ENCODE assay signal across 8 mouse cellular contexts in genomic region chr7:99534501-99534900, GRCm38 (mm10). TPM values are rescaled to one million over a fixed set of nuclear protein-coding genes. Genes with fewer than 3 reads are reported as not detected.
DNase-seq lines count a peak whose midpoint lies in the region; ATAC-seq and TF ChIP-seq lines count a peak whose summit lies in the region.

No protein-coding gene starts in this region.

- peaks cover 41% of the 10 kb centered on the region for H3K4me1 ChIP-seq in heart, embryonic 11.5 days (ENCODE audit: control insufficient read depth, insufficient read depth, low read length)
- peaks cover 9% of the 10 kb centered on the region for H3K4me1 ChIP-seq in ES-Bruce4 (ENCODE audit: control insufficient read depth, insufficient read depth, low read length)
- H3K4me1 ChIP-seq in forebrain, embryonic 16.5 days (replicated peaks; ENCODE audit: control insufficient read depth, insufficient read depth, low read length) = peaks cover 45% of the 10 kb centered on the region
- H3K4me1 ChIP-seq in liver, embryonic 16.5 days (ENCODE audit: control insufficient read depth, low read depth, low read length) = peaks cover 81% of the 10 kb centered on the region

- H3K36me3 ChIP-seq in heart, embryonic 11.5 days (ENCODE audit: control insufficient read depth, insufficient read depth, low read length) = no peaks in the 10 kb centered on the region
- no peaks in the 10 kb centered on the region for H3K36me3 ChIP-seq in ES-Bruce4 (ENCODE audit: control insufficient read depth, insufficient read depth, low read length, poor library complexity, severe bottlenecking)
- H3K36me3 ChIP-seq in forebrain, embryonic 16.5 days (ENCODE audit: control insufficient read depth, insufficient read depth) = no peaks in the 10 kb centered on the region
- no peaks in the 10 kb centered on the region for H3K36me3 ChIP-seq in liver, embryonic 16.5 days (ENCODE audit: control insufficient read depth, insufficient read depth)

- 47% methylated on average over 5 of the region's 5 CpGs for WGBS in heart, embryonic 11.5 days (ENCODE audit: insufficient replicate concordance)
- 38% methylated on average over 5 of the region's 5 CpGs for WGBS in forebrain, embryonic 16.5 days
- WGBS in liver, embryonic 16.5 days (ENCODE audit: insufficient replicate concordance) = 47% methylated on average over 5 of the region's 5 CpGs

- peak overlapping the region; percentile 89; the same call in 1 of the 2 replicates for H3K9ac ChIP-seq in heart, embryonic 11.5 days (ENCODE audit: low read depth, low read length)
- H3K9ac ChIP-seq in ES-Bruce4 (ENCODE audit: low read depth, poor library complexity, severe bottlenecking) = no peak overlapping the region
- peak overlapping the region; percentile 97 for H3K9ac ChIP-seq in forebrain, embryonic 16.5 days (replicated peaks; ENCODE audit: low read depth, low read length)
- H3K9ac ChIP-seq in liver, embryonic 16.5 days (ENCODE audit: low read depth, low read length) = peak overlapping the region; percentile 35; the same call in 1 of the 2 replicates

- H3K4me3 ChIP-seq in heart, embryonic 11.5 days (ENCODE audit: low read depth, low read length) = peak overlapping the region; percentile 73; the same call in 1 of the 2 replicates
- peak overlapping the region; percentile 16 for H3K4me3 ChIP-seq in ES-Bruce4 (ENCODE audit: low read depth, low read length)
- H3K4me3 ChIP-seq in forebrain, embryonic 16.5 days (replicated peaks; ENCODE audit: low read length) = peak overlapping the region; percentile 87
- peak overlapping the region; percentile 86; the same call in 1 of the 2 replicates for H3K4me3 ChIP-seq in liver, embryonic 16.5 days (ENCODE audit: low read depth, low read length)

- no peak for TF ChIP-seq EP300 in ES-Bruce4 (IDR thresholded peaks at IDR 0.05; ENCODE audit: insufficient read depth, low read depth, low read length)

- peak overlapping the region; percentile 93 for H3K4me2 ChIP-seq in heart, embryonic 11.5 days
- H3K4me2 ChIP-seq in forebrain, embryonic 16.5 days (ENCODE audit: low read length) = peak overlapping the region; percentile 80
- peak overlapping the region; percentile 97 for H3K4me2 ChIP-seq in liver, embryonic 16.5 days (ENCODE audit: low read depth, low read length)

- no peaks in the 10 kb centered on the region for H3K27me3 ChIP-seq in heart, embryonic 11.5 days (ENCODE audit: control insufficient read depth, insufficient read depth, low read length)
- no peaks in the 10 kb centered on the region for H3K27me3 ChIP-seq in ES-Bruce4 (ENCODE audit: control insufficient read depth, insufficient read depth, low read length, poor library complexity, severe bottlenecking)
- no peaks in the 10 kb centered on the region for H3K27me3 ChIP-seq in forebrain, embryonic 16.5 days (replicated peaks; ENCODE audit: control insufficient read depth, insufficient read depth, low read length)
- no peaks in the 10 kb centered on the region for H3K27me3 ChIP-seq in liver, embryonic 16.5 days (ENCODE audit: control insufficient read depth, insufficient read depth, low read depth, low read length)

- no peak for ATAC-seq in heart, embryonic 11.5 days (replicated peaks; ENCODE audit: insufficient number of reproducible peaks, low FRiP score, low TSS enrichment)
- ATAC-seq in forebrain, embryonic 16.5 days = no peak; the same call in 1 of the 2 replicates
- ATAC-seq in liver, embryonic 16.5 days (ENCODE audit: low read depth) = no peak
- ATAC-seq in erythroid progenitor cell, adult 5-6 weeks (replicated peaks; ENCODE audit: low FRiP score, poor library complexity, severe bottlenecking) = no peak
- no peak for ATAC-seq in activated CD4-positive, CD25-positive, alpha-beta regulatory T cell, adult 4 months

- no peak for TF ChIP-seq POLR2A in ES-Bruce4 (IDR thresholded peaks at IDR 0.05; ENCODE audit: insufficient read depth, low read length)

- no peak for TF ChIP-seq CTCF in ES-Bruce4 (IDR thresholded peaks at IDR 0.05; ENCODE audit: low read depth, low read length)

- no peak for DNase-seq in heart, adult 18-20 months
- DNase-seq in adrenal gland, adult (ENCODE audit: inconsistent age in 2 of 2, low spot score in 1 of 2) = no peak

- H3K27ac ChIP-seq in heart, embryonic 11.5 days (ENCODE audit: low read depth, low read length) = peak overlapping the region; percentile 94
- no peak overlapping the region for H3K27ac ChIP-seq in ES-Bruce4 (ENCODE audit: insufficient read depth, low read length)
- peak overlapping the region; percentile 90 for H3K27ac ChIP-seq in forebrain, embryonic 16.5 days (ENCODE audit: low read length)
- peak overlapping the region; percentile 91 for H3K27ac ChIP-seq in liver, embryonic 16.5 days (ENCODE audit: low read length)

- H3K9me3 ChIP-seq in heart, embryonic 11.5 days (replicated peaks; ENCODE audit: control insufficient read depth, low read length) = no peaks in the 10 kb centered on the region
- no peaks in the 10 kb centered on the region for H3K9me3 ChIP-seq in ES-Bruce4 (replicated peaks; ENCODE audit: control insufficient read depth, insufficient read depth, low read length, poor library complexity, severe bottlenecking)
- no peaks in the 10 kb centered on the region for H3K9me3 ChIP-seq in forebrain, embryonic 16.5 days (ENCODE audit: control insufficient read depth, low read length)
- no peaks in the 10 kb centered on the region for H3K9me3 ChIP-seq in liver, embryonic 16.5 days (replicated peaks; ENCODE audit: control insufficient read depth, low read length)

RNA-seq across cellular contexts. Expression of gene Arrb1, which starts 0.8 kb away (rescaled TPM):
- 4.9 and 5.3 TPM in 2 replicates for polyA plus RNA-seq in heart, embryonic 11.5 days (2014; fragmentation: Nextera tagmentation; extraction: Ambion mirVana)
- 10 to 100 TPM; 23.3 to 23.7 TPM for total RNA-seq in heart, adult 18-20 months (2021)
- 28.9 and 31.7 TPM in 2 replicates for polyA plus RNA-seq in ES-Bruce4 (2011; ENCODE audit: insufficient read depth, insufficient read length, low read depth, missing spikeins)
- polyA plus RNA-seq in forebrain, embryonic 16.5 days (2015; fragmentation: Nextera tagmentation; extraction: Ambion mirVana) = 16.3 and 18.1 TPM in 2 replicates
- 92.8 and 95.7 TPM in 2 replicates for polyA plus RNA-seq in liver, embryonic 16.5 days (2015; fragmentation: Nextera tagmentation; extraction: Ambion mirVana)
- total RNA-seq in erythroid progenitor cell, adult 5-6 weeks (2015; ENCODE audit: low replicate concordance) = 184 TPM in 2 replicates
- total RNA-seq in erythroid progenitor cell, adult 5-6 weeks (2017; ENCODE audit: low replicate concordance) = 538 and 553 TPM in 2 replicates
- polyA plus RNA-seq in activated CD4-positive, CD25-positive, alpha-beta regulatory T cell, adult 4 months (2017; shearing (Covaris generic)) = 10 to 100 TPM in 1 of 2 experiments, 1 to 10 TPM in 1; 8.3 to 12.0 TPM

RNA-seq across cellular contexts. Expression of gene Rps3, which starts 51.0 kb away (rescaled TPM):
- polyA plus RNA-seq in heart, embryonic 11.5 days (2014; fragmentation: Nextera tagmentation; extraction: Ambion mirVana) = 591 and 608 TPM in 2 replicates
- 100 to 1,000 TPM; 359 to 372 TPM for total RNA-seq in heart, adult 18-20 months (2021)
- 2,316 and 2,405 TPM in 2 replicates for polyA plus RNA-seq in ES-Bruce4 (2011; ENCODE audit: insufficient read depth, insufficient read length, low read depth, missing spikeins)
- 503 and 525 TPM in 2 replicates for polyA plus RNA-seq in forebrain, embryonic 16.5 days (2015; fragmentation: Nextera tagmentation; extraction: Ambion mirVana)
- polyA plus RNA-seq in liver, embryonic 16.5 days (2015; fragmentation: Nextera tagmentation; extraction: Ambion mirVana) = 400 and 448 TPM in 2 replicates
- total RNA-seq in erythroid progenitor cell, adult 5-6 weeks (2015; ENCODE audit: low replicate concordance) = 386 and 406 TPM in 2 replicates
- 293 and 564 TPM in 2 replicates for total RNA-seq in erythroid progenitor cell, adult 5-6 weeks (2017; ENCODE audit: low replicate concordance)
- 1,000 to 10,000 TPM; 2,602 to 3,921 TPM for polyA plus RNA-seq in activated CD4-positive, CD25-positive, alpha-beta regulatory T cell, adult 4 months (2017; shearing (Covaris generic))

Comparison
In these comparisons a context has a peak if more than half of its experiments do, and no peak if none do; other contexts are left out.
1. H3K4me3 ChIP-seq: peak in every context shown above with its lines; median percentile 87 in forebrain, embryonic 16.5 days; 86 in liver, embryonic 16.5 days; 73 in heart, embryonic 11.5 days; 16 in ES-Bruce4.